Mouse (Mus musculus) MEL (cell line): ENCODE measurements around the gene Prpf4b.

ENCODE experiments used
- BHLHE40 ChIP-seq: IDR thresholded peaks from 2 replicates; pipeline ENCODE4 v1.6.1; 2012; ENCODE audit warnings: low read depth, mild to moderate bottlenecking, inconsistent platforms, low read length, improper control_type of control experiment, borderline replicate concordance
- CHD2 ChIP-seq: IDR thresholded peaks from 2 replicates; pipeline ENCODE4 v1.6.1; 2011; ENCODE audit warnings: low read length, improper control_type of control experiment
- CTCF ChIP-seq, 3 experiments: IDR thresholded peaks in 2 of 3; conservative IDR thresholded peaks in 1 of 3; 2 replicates each; pipeline ENCODE4 v1.5.1; 2011 to 2012; ENCODE audit warnings: low read length in 3 of 3, low read depth in 2 of 3, mild to moderate bottlenecking in 2 of 3, improper control_type of control experiment in 1 of 3, inconsistent platforms in 1 of 3, mixed read lengths in 1 of 3, moderate library complexity in 1 of 3; ENCODE audit not compliant: control insufficient read depth in 1 of 3, insufficient read depth in 1 of 3, poor library complexity in 1 of 3, severe bottlenecking in 1 of 3
- E2F4 ChIP-seq: IDR thresholded peaks from 2 replicates; pipeline ENCODE4 v1.6.1; 2011; ENCODE audit warnings: low read depth, low read length, improper control_type of control experiment, borderline replicate concordance
- GATA1 ChIP-seq: IDR thresholded peaks from 2 replicates; pipeline ENCODE4 v1.6.1; 2011; ENCODE audit warnings: low read depth, low read length, improper control_type of control experiment
- MAX ChIP-seq: IDR thresholded peaks from 2 replicates; pipeline ENCODE4 v1.6.1; 2011; ENCODE audit warnings: low read length, improper control_type of control experiment
- MYB ChIP-seq: IDR thresholded peaks from 2 replicates; pipeline ENCODE4 v1.6.1; 2011; ENCODE audit warnings: mild to moderate bottlenecking, low read depth, low read length, improper control_type of control experiment
- MYC ChIP-seq: IDR thresholded peaks from 2 replicates; pipeline ENCODE4 v1.6.1; 2011; ENCODE audit warnings: low read depth, mild to moderate bottlenecking, low read length, improper control_type of control experiment, moderate library complexity
- POLR2A ChIP-seq, 2 experiments: IDR thresholded peaks; 2 replicates each; pipeline ENCODE4 v1.6.1; 2011 to 2012; ENCODE audit warnings: low read length in 2 of 2, mild to moderate bottlenecking in 2 of 2, control low read depth in 1 of 2, improper control_type of control experiment in 1 of 2, low read depth in 1 of 2, moderate library complexity in 1 of 2; ENCODE audit not compliant: control insufficient read depth in 1 of 2, insufficient read depth in 1 of 2, poor library complexity in 1 of 2
- POLR2AphosphoS5 ChIP-seq: IDR thresholded peaks from 2 replicates; pipeline ENCODE4 v1.6.1; 2012; ENCODE audit warnings: low read depth, borderline replicate concordance, mild to moderate bottlenecking, inconsistent platforms, low read length, moderate library complexity, mixed read lengths
- RCOR1 ChIP-seq: IDR thresholded peaks from 2 replicates; pipeline ENCODE4 v1.6.1; 2012; ENCODE audit warnings: low read depth, mild to moderate bottlenecking, inconsistent platforms, low read length, improper control_type of control experiment
- SIN3A ChIP-seq: IDR thresholded peaks from 2 replicates; pipeline ENCODE4 v1.6.1; 2012; ENCODE audit warnings: low read length, improper control_type of control experiment, inconsistent platforms
- ZMIZ1 ChIP-seq: IDR thresholded peaks from 2 replicates; pipeline ENCODE4 v1.6.1; 2012; ENCODE audit warnings: low read depth, mild to moderate bottlenecking, inconsistent platforms, low read length, improper control_type of control experiment, moderate library complexity

DNA sequence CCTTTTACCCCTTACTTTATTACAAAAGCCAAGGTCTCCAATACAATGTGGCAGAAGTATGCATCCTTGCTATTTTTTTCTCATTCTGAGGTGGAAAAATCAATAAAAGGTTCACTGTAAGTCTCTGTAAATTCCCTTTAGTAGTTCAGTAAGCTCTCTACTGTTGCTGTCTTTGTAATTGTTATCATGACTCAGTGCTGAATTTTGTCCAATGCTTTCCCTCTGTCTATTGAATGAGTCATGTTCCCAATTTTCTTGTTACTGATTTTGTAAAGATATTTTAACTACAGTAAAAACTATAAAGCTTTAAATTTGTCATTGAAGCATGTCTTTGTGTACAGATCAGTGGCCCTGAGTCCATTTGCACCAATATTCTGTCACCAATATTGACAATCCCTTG, 67.3 kb downstream of the Prpf4b start:
- TF ChIP-seq RCOR1 (no peak), CTCF (IDR thresholded peaks at IDR 0.05 in 2 of 3, conservative IDR thresholded peaks at IDR 0.05 in 1 of 3; ENCODE audit: control insufficient read depth in 1 of 3, insufficient read depth in 1 of 3, low read depth in 2 of 3, low read length in 3 of 3, poor library complexity in 1 of 3, severe bottlenecking in 1 of 3) (no peak), POLR2A (IDR thresholded peaks at IDR 0.05; ENCODE audit: control insufficient read depth in 1 of 2, insufficient read depth in 1 of 2, low read depth in 1 of 2, low read length in 2 of 2, poor library complexity in 1 of 2) (no peak), MYC (no peak), MAX (no peak), POLR2AphosphoS5 (no peak), ZMIZ1 (no peak), GATA1 (no peak), E2F4 (no peak), SIN3A (no peak), CHD2 (no peak), MYB (no peak), BHLHE40 (no peak)
